Mouse (Mus musculus): ENCODE measurements around the gene Gpc2. TPM values are rescaled to one million over a fixed set of nuclear protein-coding genes. Genes with fewer than 3 reads are reported as not detected.

The Gpc2 gene
- total RNA-seq (2023): 1 to 10 TPM; 2.7 to 3.6 TPM

DNA sequence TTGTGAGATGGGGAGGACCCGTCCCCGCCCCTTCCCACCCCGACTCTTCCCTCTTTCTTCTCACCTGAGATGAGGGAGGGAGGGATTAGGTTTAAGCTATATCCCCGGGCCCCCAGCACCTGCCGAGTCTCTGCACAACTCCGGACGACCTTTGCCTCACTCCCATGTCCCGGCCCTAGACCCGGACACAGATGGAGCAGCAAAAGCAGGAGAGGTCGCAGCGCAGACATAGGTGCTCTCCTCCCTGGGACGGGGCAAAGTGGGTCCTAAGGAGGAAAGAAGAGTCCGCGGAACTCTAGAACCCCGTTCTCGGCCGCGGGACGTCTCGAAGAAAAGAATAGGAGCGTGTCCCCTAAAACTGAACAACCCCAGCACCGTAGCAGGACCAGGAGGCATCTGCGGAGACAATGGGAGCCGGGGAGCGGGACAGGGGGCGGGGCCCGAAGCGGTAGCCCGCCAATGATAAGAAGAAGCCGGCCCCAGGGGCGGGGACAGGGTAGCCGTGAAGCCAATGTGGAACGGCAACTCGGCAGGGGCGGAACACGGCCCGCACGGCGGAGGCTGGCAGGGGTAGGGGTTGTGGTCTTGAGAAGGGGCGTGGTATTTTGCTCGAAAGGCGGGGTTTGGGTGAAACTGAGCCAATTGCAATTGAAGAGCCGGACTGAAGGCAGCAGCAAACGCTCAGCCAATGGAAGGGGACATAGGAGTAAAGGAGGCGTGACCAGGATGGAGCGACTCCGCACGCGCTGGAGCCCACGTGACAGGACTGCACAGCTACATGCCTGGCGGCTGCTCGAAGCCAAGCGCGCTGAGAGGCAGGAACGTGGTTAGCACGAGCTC, at the start of gene Gpc2, which contains the start of the genes Gm43720 and Stag3:
Gpc2 (minus strand) TSS at position 421 of the 840 bp plus-strand sequence.
Gm43720 (minus strand) TSS at position 374 of the 840 bp plus-strand sequence.
Stag3 (plus strand) TSS at position 656 of the 840 bp plus-strand sequence.

DNA sequence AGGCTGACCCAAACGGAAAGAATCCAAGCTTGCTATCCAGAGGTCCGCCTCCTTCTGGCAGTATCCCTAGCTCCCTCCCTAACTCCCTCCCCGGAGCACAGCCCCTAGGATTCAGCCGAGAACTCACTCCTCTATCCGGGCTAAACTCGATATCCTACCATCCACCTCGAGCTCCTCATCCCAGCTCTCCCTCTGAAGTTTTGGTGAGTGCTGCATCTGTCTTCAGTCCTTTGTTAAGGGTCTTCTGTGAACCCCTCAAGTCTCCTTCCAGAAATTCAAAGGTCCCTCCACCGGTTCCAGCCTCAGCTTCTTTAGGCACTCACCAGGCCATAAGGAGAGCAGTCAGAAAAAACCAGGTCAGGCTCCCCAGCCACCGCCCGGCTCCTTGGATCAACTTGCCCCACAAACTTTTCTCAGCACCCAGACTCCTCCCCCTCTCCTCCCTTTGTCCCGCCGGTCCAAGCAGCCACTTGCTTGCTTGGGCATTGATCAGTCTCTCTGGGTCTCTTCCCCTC, 7.3 kb downstream of the Gpc2 start, which contains the start of gene Gal3st4:
Gal3st4 (minus strand) TSS at position 432 of the 515 bp plus-strand sequence.

DNA sequence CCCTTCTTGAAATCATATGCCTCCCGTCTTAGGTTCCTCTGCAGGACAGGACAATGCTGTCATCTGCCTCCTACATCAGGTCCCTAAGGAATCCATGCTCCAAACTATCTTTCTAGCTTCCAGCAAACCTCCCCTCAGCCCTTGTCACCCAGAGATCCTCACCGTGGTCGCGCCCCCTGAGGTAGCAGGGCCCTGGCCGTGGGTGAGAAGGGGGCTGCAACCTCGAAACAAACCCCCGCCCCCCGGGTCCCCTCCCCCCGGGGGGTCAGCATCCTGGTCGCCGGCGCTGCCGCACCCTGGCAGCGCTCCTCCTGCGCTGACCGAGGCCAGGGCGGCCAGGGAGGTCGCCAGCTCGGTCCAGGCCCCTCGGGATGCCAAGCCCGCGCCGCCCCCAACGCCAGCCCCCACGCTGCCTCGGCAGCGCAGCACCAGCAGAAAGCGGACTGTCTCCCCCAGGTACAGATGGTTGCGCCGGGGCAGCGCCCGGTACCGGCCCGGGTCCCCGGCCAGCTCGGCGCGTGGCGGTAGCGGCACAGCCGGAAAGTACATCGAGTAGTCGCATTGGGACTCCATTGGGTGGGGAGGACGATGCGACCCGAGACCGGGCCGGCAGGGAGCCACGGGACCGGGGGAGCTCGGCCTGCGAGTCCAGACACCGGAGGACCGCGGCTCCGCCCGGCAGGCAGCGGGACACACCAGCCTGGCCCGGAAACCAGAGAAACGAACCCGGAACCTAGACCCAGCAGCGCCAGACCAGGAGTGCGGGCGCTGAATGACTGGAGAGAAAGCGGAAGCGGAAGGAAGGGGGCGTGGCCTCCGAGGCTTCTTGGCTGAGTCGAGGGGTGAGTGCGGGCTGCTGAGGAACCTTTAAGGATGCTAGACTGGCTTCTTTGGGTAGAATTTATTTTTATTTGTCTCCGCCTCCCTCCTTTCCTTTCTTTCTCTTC, 16.3 kb downstream of the Gpc2 start, which contains the start of gene BC037034:
BC037034 (minus strand) TSS at position 774 of the 947 bp plus-strand sequence.

DNA sequence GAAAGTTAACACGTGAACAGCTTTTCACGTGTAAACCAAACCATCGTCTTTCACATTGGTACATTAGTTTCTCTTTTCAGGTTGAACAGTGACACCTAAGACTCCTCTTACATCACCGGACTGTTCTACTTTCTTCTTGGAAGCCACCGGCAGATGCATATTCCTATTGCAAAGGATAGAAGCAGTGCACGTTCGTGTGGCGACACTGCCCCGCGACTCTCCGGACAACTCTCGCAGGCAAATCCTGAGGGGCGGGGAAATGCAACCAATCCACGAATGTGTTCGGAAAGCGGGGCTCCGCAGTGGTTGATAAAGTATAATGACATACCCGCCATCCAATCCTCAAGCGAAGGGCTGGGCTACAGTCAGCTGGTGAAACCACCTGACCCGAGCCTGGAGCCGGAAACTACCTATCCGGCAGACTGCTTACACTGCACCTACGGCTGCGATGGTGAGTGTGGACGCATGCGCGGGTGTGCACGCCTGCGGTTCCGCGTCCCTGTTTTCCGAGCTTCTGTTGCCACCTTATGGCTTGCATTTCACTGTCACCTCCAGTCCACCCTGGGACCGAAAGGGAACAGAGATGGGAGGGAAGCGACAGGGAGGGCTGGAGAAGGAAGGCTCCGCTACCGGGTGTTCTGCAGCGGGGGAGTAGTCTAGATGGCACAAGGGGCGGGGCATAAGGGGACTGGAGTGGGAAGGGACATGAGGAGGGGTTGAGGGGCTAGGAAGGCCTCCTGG, 24.3 kb downstream of the Gpc2 start, which contains the start of gene Lamtor4:
Lamtor4 (plus strand) TSS at position 130 of the 741 bp plus-strand sequence.

DNA sequence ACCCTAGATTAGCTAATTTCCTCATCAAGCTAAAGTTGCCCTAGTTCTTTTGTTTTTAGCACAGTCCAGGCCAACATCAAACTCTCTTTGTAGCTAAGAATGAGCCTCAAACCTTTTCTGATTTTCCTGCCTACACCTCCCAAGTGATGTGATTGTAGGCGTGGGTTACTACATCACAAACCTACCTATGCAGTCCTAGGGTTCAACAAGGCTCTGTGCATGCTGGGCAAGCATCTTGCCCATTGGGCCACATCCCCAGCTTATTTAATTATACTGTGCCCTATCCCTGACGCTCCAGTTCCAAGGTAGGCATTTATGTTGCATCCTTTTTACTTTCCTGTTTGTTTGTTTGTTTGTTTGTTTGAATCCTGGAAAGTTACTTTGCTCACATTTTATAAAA, 54.1 kb downstream of the Gpc2 start, which contains the start of gene Nxpe5:
Nxpe5 (plus strand) TSS at position 199 of the 400 bp plus-strand sequence.

Other genes starting within 250 kb of the Gpc2 start
- not detected for gene Smok3c, start 226.8 kb downstream of the Gpc2 start, total RNA-seq (2023)
- gene Zkscan1, start 194.9 kb downstream of the Gpc2 start, total RNA-seq (2023): 1 to 10 TPM; 6.8 to 8.4 TPM
- gene Zscan21, start 163.1 kb downstream of the Gpc2 start, total RNA-seq (2023): 1 to 10 TPM; 5.3 to 6.4 TPM
- 1 to 10 TPM; 4.4 to 4.8 TPM for gene Zfp113, start 124.3 kb downstream of the Gpc2 start, total RNA-seq (2023)
- gene Cops6, start 118.9 kb downstream of the Gpc2 start, total RNA-seq (2023): 10 to 100 TPM; 40.2 to 44.5 TPM
- gene Ap4m1, start 108.0 kb downstream of the Gpc2 start, total RNA-seq (2023): 10 to 100 TPM; 24.8 to 30.5 TPM
- 100 to 1,000 TPM; 136 to 138 TPM for gene Mcm7, start 107.6 kb downstream of the Gpc2 start, total RNA-seq (2023)
- gene Taf6, start 92.6 kb downstream of the Gpc2 start, total RNA-seq (2023): 10 to 100 TPM; 23.3 to 24.1 TPM
- gene Cnpy4, start 92.5 kb downstream of the Gpc2 start, total RNA-seq (2023): 10 to 100 TPM in 1 of 2 experiments, 1 to 10 TPM in 1; 9.4 to 14.5 TPM
- 1 to 10 TPM; 4.1 to 4.8 TPM for gene Mblac1, start 85.7 kb downstream of the Gpc2 start, total RNA-seq (2023)
- gene Nxpe5, start 54.1 kb downstream of the Gpc2 start, total RNA-seq (2023): under 1 TPM; 0.64 to 0.75 TPM
- 100 to 1,000 TPM; 171 to 172 TPM for gene Lamtor4, start 24.5 kb downstream of the Gpc2 start, total RNA-seq (2023)
- gene BC037034, start 16.0 kb downstream of the Gpc2 start, total RNA-seq (2023): 100 to 1,000 TPM; 118 to 120 TPM
- not detected for gene Gal3st4, start 7.2 kb downstream of the Gpc2 start, total RNA-seq (2023)
- not detected for gene Gm43720, start within 50 bp of the Gpc2 start, total RNA-seq (2023)
- 1 to 10 TPM; 1.4 to 2.7 TPM for gene Stag3, start 235 bp upstream of the Gpc2 start, total RNA-seq (2023)
- 1 to 10 TPM; 1.3 to 1.7 TPM for gene Pvrig, start 62.0 kb upstream of the Gpc2 start, total RNA-seq (2023)
- 1 to 10 TPM; 8.2 to 9.5 TPM for gene Zfp157, start 161.5 kb upstream of the Gpc2 start, total RNA-seq (2023)